Mouse (Mus musculus) midbrain, embryonic 14.5 days (tissue): ENCODE data around the gene Htr2c. TPM values are rescaled to one million over a fixed set of nuclear protein-coding genes. Genes with fewer than 3 reads are reported as not detected.

Source experiments
- ATAC-seq: fragments of 200-750 bp; cut with Nextera tagmentation; 2 replicates; pipeline ENCODE4 v1.8.0; 2017; ENCODE audit warnings: moderate number of reproducible peaks, moderate library complexity; ENCODE audit not compliant: low FRiP score, low TSS enrichment
- DNase-seq: peaks from one replicate; pipeline ENCODE4 v3.0.0-alpha.2; 2015
- H3K27ac ChIP-seq: fragments of 300-500 bp; sonication (generic); replicated peaks from 2 replicates; pipeline ENCODE4 v1.5.1; 2014; ENCODE audit warnings: mild to moderate bottlenecking, low read depth, low read length, moderate library complexity
- H3K27me3 ChIP-seq: fragments of 300-500 bp; sonication (generic); 2 replicates; pipeline ENCODE4 v1.6.1; 2014; ENCODE audit warnings: low read length, control low read depth, mixed read lengths; ENCODE audit not compliant: control insufficient read depth, insufficient read depth
- H3K36me3 ChIP-seq: fragments of 300-500 bp; sonication (generic); 2 replicates; pipeline ENCODE4 v1.6.1; 2014; ENCODE audit warnings: low read length, control low read depth; ENCODE audit not compliant: control insufficient read depth, insufficient read depth
- H3K4me1 ChIP-seq: fragments of 300-500 bp; sonication (generic); 2 replicates; pipeline ENCODE4 v1.6.1; 2014; ENCODE audit warnings: mild to moderate bottlenecking, antibody characterized with exemption, low read length, control low read depth; ENCODE audit not compliant: control insufficient read depth, insufficient read depth
- H3K4me2 ChIP-seq: fragments of 300-500 bp; sonication (generic); 2 replicates; pipeline ENCODE4 v1.6.1; 2014; ENCODE audit warnings: mild to moderate bottlenecking, low read length, moderate library complexity
- H3K4me3 ChIP-seq: fragments of 300-500 bp; sonication (generic); replicated peaks from 2 replicates; pipeline ENCODE4 v1.5.1; 2014; ENCODE audit warnings: low read depth, low read length
- H3K9ac ChIP-seq: fragments of 300-500 bp; sonication (generic); replicated peaks from 2 replicates; pipeline ENCODE4 v1.6.1; 2014; ENCODE audit warnings: mild to moderate bottlenecking, low read length, moderate library complexity
- H3K9me3 ChIP-seq: fragments of 300-500 bp; sonication (generic); 2 replicates; pipeline ENCODE4 v1.6.1; 2016; ENCODE audit warnings: low read length, control low read depth, mixed read lengths; ENCODE audit not compliant: control insufficient read depth
- WGBS: fragments of 180-500 bp; shearing (Covaris S2); extraction: QIAGEN DNeasy Blood & Tissue Kit; methylation state at CpG from one replicate; pipeline ENCODE4 v1.1.7; 2014; 5-methylcytosine and 5-hydroxymethylcytosine counted together
- microRNA counts: library from miRNA; unstranded; fragments of <30 nt; microRNA quantifications from one replicate; lab custom pipeline; 2016
- microRNA-seq: library from miRNA; unstranded; fragments of <30 nt; microRNA quantifications from one replicate; pipeline ENCODE4, GENCODE M21; 2016
- polyA plus RNA-seq: library from polyadenylated mRNA; unstranded; fragments of >200 nt; fragmentation: Nextera tagmentation; extraction: Ambion mirVana; gene quantifications from 2 replicates; pipeline ENCODE4 v1.2.1, GENCODE M21; 2014

Htr2c gene
- polyA plus RNA-seq, 1 experiment from 2014 or later = 3.8 TPM

DNA sequence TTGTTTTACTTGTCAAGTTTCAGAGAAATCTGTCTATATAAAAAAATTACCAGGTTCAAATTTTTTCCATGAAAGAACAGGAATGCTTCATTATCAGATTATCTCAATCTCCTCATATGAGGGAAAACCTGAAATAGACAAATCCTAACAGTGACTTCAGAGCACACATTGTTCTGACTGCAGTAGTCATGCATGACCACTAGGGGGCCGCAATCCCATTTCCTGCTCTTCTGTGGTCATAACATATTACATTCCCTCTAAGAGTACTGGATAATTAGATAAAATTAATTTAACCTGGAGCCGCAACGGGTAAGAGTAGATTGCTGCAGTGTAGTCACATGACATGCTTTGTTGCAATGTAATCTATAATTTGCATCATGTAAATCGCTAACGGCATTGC lies 17.6 kb downstream of the Htr2c start:
- Histone ChIP-seq H3K4me2 (no peak overlapping the region), H3K36me3 (no peaks in the 10 kb centered on the region), H3K4me1 (no peaks in the 10 kb centered on the region), H3K9ac (no peak overlapping the region), H3K27me3 (no peaks in the 10 kb centered on the region), H3K4me3 (no peak overlapping the region), H3K9me3 (no peaks in the 10 kb centered on the region), H3K27ac (no peak overlapping the region)
- DNase-seq = peak; percentile 6
- WGBS = 69% methylated on average over 5 of the region's 5 CpGs
- no peak for ATAC-seq

DNA sequence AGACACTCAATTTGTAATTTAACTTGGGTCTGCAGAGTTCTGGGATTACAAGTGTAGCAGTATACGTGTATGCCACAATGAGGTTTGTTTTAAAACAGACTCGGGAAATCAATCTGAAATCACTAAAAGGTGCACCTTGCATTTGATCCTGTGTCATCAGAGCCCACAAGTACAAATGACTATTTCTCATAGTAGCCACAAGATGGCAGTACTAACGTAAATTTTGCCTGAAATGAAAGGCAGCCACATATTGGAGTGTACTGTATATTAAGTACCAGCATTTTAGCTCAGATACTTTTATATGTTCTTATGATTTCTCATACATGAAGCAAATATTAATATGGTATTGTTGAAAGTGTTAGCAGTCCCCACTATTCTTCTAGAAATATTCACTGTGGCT lies 93.4 kb downstream of the Htr2c start:
- peak; percentile 66 for DNase-seq
- H3K4me3 ChIP-seq = no peak overlapping the region
- H3K4me1 ChIP-seq = no peaks in the 10 kb centered on the region
- no peaks in the 10 kb centered on the region for H3K9me3 ChIP-seq
- no peak overlapping the region for H3K4me2 ChIP-seq
- no peak for ATAC-seq
- no peak overlapping the region for H3K27ac ChIP-seq
- 28% methylated on average over 3 of the region's 3 CpGs for WGBS
- no peaks in the 10 kb centered on the region for H3K36me3 ChIP-seq
- H3K9ac ChIP-seq = no peak overlapping the region
- H3K27me3 ChIP-seq = no peaks in the 10 kb centered on the region

DNA sequence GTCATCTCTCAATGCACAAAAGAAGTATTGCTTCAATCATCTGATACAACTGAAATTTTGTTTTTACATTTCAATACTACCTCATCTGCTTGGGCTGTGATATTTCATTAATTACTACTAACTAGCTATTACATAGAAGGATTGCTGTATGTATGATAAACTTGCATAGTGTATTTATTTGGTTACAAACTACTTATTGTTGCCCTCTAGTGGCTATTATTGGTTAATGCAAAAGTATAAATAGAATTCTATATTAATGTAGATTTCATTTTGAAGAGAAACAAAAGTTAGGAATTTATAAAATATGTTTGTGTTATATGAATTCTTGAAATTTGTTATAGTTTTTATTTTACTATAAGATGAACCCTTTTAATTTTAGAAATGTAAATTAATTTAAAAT lies 109.3 kb downstream of the Htr2c start:
- no peaks in the 10 kb centered on the region for H3K27me3 ChIP-seq
- H3K9ac ChIP-seq = no peak overlapping the region
- H3K4me2 ChIP-seq = no peak overlapping the region
- H3K4me3 ChIP-seq = no peak overlapping the region
- ATAC-seq = no peak
- no peaks in the 10 kb centered on the region for H3K9me3 ChIP-seq
- H3K4me1 ChIP-seq = no peaks in the 10 kb centered on the region
- DNase-seq = peak; percentile 19
- no peaks in the 10 kb centered on the region for H3K36me3 ChIP-seq
- H3K27ac ChIP-seq = no peak overlapping the region

DNA sequence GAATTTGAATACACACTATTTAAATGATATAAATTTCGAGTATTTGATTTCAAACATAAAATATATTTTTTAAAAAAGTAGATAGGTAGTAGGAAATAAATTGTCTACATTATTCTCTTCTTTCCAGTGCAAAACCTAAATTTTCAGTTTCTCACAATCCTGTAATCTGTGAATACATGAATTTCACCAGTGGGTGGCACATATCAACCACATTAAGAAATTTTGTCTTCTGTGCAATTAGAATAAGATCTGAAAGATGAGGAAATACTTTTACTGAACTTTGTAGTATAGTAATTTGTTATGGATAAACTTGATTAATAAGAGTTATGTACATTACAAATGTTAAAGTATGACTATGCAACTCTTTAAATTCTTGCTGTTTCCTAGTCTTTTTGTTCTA lies 156.8 kb downstream of the Htr2c start:
- 51% methylated on average over 1 of the region's 1 CpGs for WGBS
- Histone ChIP-seq H3K27me3 (no peaks in the 10 kb centered on the region), H3K4me1 (no peaks in the 10 kb centered on the region), H3K36me3 (no peaks in the 10 kb centered on the region), H3K9me3 (no peaks in the 10 kb centered on the region), H3K9ac (no peak overlapping the region), H3K4me3 (no peak overlapping the region), H3K4me2 (no peak overlapping the region), H3K27ac (no peak overlapping the region)
- ATAC-seq = no peak
- DNase-seq = peak; percentile 1

DNA sequence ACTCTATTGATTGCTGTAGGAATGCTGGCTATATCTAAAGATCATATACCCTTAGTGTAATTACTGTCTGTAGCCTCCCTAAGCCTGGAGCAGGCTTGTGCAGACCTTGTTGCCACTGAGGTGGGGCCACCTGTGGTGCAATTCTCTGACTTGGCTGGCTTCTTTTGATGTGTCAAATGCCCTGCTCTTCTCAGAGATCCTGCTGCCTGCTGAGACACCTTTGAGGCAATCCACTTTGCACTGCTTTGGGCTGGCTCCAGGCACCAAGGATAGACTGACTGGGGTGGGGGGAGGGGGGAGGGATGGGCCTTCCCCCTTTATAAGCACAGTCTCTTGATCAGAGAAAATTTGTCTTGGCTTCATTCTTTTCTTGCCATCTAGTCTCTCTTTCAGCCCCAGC lies 252.9 kb downstream of the Htr2c start:
- H3K4me3 ChIP-seq = no peak overlapping the region
- ATAC-seq (no peak), DNase-seq (no peak)
- no peaks in the 10 kb centered on the region for H3K36me3 ChIP-seq
- H3K4me1 ChIP-seq = no peaks in the 10 kb centered on the region
- H3K9ac ChIP-seq = no peak overlapping the region
- H3K9me3 ChIP-seq = no peaks in the 10 kb centered on the region
- no peak overlapping the region for H3K4me2 ChIP-seq
- no peak overlapping the region for H3K27ac ChIP-seq
- no peaks in the 10 kb centered on the region for H3K27me3 ChIP-seq

DNA sequence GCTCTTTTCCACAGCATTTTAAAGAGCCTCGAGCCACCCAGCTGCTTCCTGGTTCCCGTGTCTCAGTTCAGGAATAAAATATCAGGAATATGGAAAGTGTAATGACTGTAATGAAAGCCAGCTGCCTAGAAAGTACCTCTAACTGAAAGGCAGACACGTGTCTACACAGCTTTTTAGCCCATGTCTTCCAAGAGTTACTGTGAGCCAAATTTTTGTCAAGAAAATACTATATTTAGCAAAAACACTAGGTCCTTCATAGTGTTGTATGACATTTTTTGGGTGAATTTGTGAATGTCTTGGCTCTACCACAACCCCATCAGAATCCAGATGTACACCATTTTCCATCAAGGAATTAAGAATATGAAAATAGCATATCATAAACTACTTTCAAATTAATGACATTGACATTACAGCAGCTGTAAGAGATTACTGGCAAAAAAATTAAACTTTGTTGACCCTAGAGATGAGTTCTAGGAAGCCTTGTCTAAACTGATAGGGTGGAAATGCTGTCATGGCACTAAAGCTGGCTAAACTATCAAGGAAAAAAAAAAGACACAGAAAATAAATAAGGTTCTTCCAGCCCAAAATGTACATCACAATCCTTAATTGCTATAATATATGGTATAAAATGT lies 255.2 kb downstream of the Htr2c start:
- no peaks in the 10 kb centered on the region for H3K4me1 ChIP-seq
- H3K4me3 ChIP-seq = no peak overlapping the region
- WGBS = 80% methylated on average over 3 of the region's 3 CpGs
- ATAC-seq (no peak), DNase-seq (no peak)
- no peak overlapping the region for H3K27ac ChIP-seq
- no peaks in the 10 kb centered on the region for H3K27me3 ChIP-seq
- H3K4me2 ChIP-seq = no peak overlapping the region
- H3K9me3 ChIP-seq = no peaks in the 10 kb centered on the region
- no peaks in the 10 kb centered on the region for H3K36me3 ChIP-seq
- no peak overlapping the region for H3K9ac ChIP-seq

DNA sequence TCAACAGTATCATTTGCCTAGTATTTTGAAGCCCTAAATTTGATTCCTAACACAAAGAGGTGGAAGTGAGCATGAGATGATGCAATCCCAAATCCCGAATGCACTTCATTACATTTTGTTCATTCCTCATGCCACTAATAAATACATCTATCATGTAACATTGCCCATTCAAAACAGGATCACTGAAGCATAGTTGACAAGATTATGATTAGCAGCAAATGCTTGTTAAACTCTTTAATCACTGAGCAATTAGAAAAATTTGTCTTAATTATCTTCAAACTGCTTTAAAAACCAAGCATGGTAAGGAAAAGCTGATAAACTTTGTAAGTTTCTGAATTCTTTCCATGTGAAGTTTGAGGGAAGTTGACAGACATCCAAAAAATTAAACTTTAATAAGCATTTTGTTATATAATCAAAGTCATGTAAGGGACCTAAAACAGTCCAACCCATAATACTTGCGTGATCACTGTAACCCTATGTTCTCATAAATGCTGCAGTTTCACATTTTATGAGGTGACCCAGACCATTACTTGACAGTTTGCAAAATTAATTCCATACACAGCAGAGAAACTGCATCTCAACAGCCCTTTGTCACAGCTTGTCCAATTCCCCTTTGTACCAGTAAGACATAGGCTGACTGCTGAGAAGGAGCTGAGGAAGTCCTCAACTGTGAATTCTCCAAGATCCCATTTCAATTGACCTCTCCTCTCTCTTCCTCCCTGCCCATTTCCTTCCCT lies 276.7 kb downstream of the Htr2c start:
- DNase-seq (no peak), ATAC-seq (no peak)
- Histone ChIP-seq H3K9ac (no peak overlapping the region), H3K36me3 (no peaks in the 10 kb centered on the region), H3K4me1 (no peaks in the 10 kb centered on the region), H3K4me2 (no peak overlapping the region), H3K27ac (no peak overlapping the region), H3K9me3 (no peaks in the 10 kb centered on the region), H3K27me3 (no peaks in the 10 kb centered on the region), H3K4me3 (no peak overlapping the region)
- WGBS = 80% methylated on average over 2 of the region's 2 CpGs

MicroRNAs within 50 kb of the gene (microRNA counts, 519-probe panel; counts per million panel counts)
- microRNA mmu-miR-448 (lab: Ali Mortazavi, UCI) (not detected), microRNA mmu-miR-764-3p (lab: Ali Mortazavi, UCI) (not detected), microRNA mmu-miR-764-5p (lab: Ali Mortazavi, UCI) (not detected)

Small RNA genes lying within 50 kb of the gene (microRNA-seq; reads per million reads assigned to microRNA genes)
- gene Gm22650 (0.44 reads per million), gene Gm24627 (not detected), gene Mir1264 (62.5 reads per million, percentile 50 among the genes with 10 or more reads in this experiment), gene Mir1298 (645 reads per million, percentile 76 among the genes with 10 or more reads in this experiment), gene Mir1912 (2.2 reads per million, percentile 14 among the genes with 10 or more reads in this experiment), gene Mir448 (103 reads per million, percentile 57 among the genes with 10 or more reads in this experiment), gene Mir764 (1.8 reads per million, percentile 8 among the genes with 10 or more reads in this experiment)
